Mouse (Mus musculus) G1E (cell line): Measurements from ENCODE around the gene Atf7. TPM values are rescaled to one million over a fixed set of nuclear protein-coding genes. Genes with fewer than 3 reads are reported as not detected.
A peak's percentile ranks its signal among the peaks of the same experiment; 100 is the strongest.

Experiments used
- ATAC-seq: 2 replicates; pipeline ENCODE4 v1.8.0; 2016; ENCODE audit warnings: mild to moderate bottlenecking; ENCODE audit not compliant: insufficient number of reproducible peaks, poor library complexity, low FRiP score, severe bottlenecking; ENCODE audit errors: extremely low read depth
- DNase-seq: peaks from one replicate; pipeline ENCODE4 v3.0.0; 2012; ENCODE audit warnings: low spot score
- H3K27me3 ChIP-seq: 2 replicates; pipeline ENCODE4 v1.6.1; 2012; ENCODE audit warnings: mild to moderate bottlenecking, low read length, inconsistent platforms; ENCODE audit not compliant: insufficient read depth
- H3K36me3 ChIP-seq: replicated peaks from 2 replicates; pipeline ENCODE3; 2012; ENCODE audit warnings: mild to moderate bottlenecking, inconsistent platforms
- H3K4me1 ChIP-seq: 2 replicates; pipeline ENCODE4 v1.6.1; 2012; ENCODE audit warnings: low read depth, low read length, inconsistent platforms, mixed read lengths; ENCODE audit not compliant: insufficient read depth
- H3K4me3 ChIP-seq: 2 replicates; pipeline ENCODE4 v1.5.1; 2012; ENCODE audit warnings: low read depth, mild to moderate bottlenecking, inconsistent platforms, low read length, moderate library complexity, mixed read lengths
- H3K9me3 ChIP-seq: replicated peaks from 2 replicates; pipeline ENCODE4 v1.6.1; 2012; ENCODE audit warnings: inconsistent platforms
- CTCF ChIP-seq: IDR thresholded peaks from 2 replicates; pipeline ENCODE4 v1.5.1; 2012; ENCODE audit warnings: low read depth, low read length, inconsistent platforms, mixed read lengths
- GATA1 ChIP-seq: IDR thresholded peaks from 2 replicates; pipeline ENCODE4 v1.6.1; 2012; ENCODE audit warnings: borderline replicate concordance, low read length, inconsistent platforms, mixed read lengths
- GATA2 ChIP-seq: IDR thresholded peaks from 2 replicates; pipeline ENCODE4 v1.6.1; 2012; ENCODE audit warnings: low read depth, low read length, inconsistent platforms, borderline replicate concordance
- POLR2AphosphoS5 ChIP-seq: IDR thresholded peaks from 2 replicates; pipeline ENCODE4 v1.6.1; 2012; ENCODE audit warnings: low read depth, low read length, inconsistent platforms; ENCODE audit not compliant: insufficient replicate concordance
- TAL1 ChIP-seq: conservative IDR thresholded peaks from 2 replicates; pipeline ENCODE4 v1.6.1; 2012; ENCODE audit warnings: low read depth, low read length, inconsistent platforms, mixed read lengths
- polyA plus RNA-seq: library from polyadenylated mRNA; stranded (reverse); fragments of >175 nt; gene quantifications from 2 replicates; pipeline ENCODE4 v1.2.3, GENCODE M21; 2012
- total RNA-seq, 2 experiments: library from RNA; stranded (forward) in 1 of 2; stranded (reverse) in 1 of 2; fragments of 200-1000 nt in 1 of 2; fragments of >200 nt in 1 of 2; fragmentation: Nextera tagmentation in 1 of 2; gene quantifications; 2 replicates each; pipeline ENCODE4 v1.2.3; 2014 to 2017

Gene Atf7
- total and polyA plus RNA-seq, 3 experiments = 13.6 to 200 (median 29.3) TPM

DNA sequence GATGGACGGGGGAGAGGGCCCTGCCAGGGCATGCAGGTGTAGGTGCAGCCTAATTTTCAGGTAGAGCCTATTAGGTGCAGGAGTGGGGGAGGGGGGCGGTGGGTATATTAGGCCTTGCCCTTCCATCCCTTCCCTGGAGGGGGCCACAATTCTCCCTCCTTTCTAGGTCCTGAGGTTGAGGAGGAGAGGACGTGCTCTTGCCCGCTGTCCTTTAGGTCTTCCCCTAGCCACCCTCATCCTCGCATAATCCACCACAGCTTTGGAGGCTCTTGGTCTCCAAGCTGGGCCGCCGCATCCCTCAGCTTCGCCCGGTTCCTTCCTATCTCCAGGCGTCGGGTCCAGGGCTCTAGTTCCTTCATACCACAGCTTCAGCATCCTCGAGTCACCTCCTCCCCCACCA is 109.0 kb downstream of the Atf7 start:
- no peak for DNase-seq
- Histone ChIP-seq H3K27me3 (peaks cover 25% of the 10 kb centered on the region), H3K9me3 (no peaks in the 10 kb centered on the region), H3K4me3 (peak overlapping the region; percentile 79), H3K4me1 (peaks cover 52% of the 10 kb centered on the region), H3K36me3 (peaks cover 17% of the 10 kb centered on the region)
- no peak for ATAC-seq
- TF ChIP-seq GATA2 (no peak), CTCF (no peak), TAL1 (no peak), POLR2AphosphoS5 (no peak), GATA1 (no peak)

- Histone ChIP-seq H3K4me1 (peaks cover 51% of the 10 kb centered on the region), H3K4me3 (no peak overlapping the region), H3K27me3 (peaks cover 27% of the 10 kb centered on the region), H3K9me3 (no peaks in the 10 kb centered on the region), H3K36me3 (peaks cover 12% of the 10 kb centered on the region)
- ATAC-seq = no peak
- DNase-seq = no peak
- TF ChIP-seq GATA1 = no peak
- TF ChIP-seq TAL1 = no peak
- no peak for TF ChIP-seq GATA2
- no peak for TF ChIP-seq CTCF
- TF ChIP-seq POLR2AphosphoS5 = no peak
Measured at GRCm38 (mm10) chr15:102515791-102516190, 109.5 kb downstream of the Atf7 start.

GRCm38 (mm10) chr15:102515261-102515660 is 110.0 kb downstream of the Atf7 start:
- peaks cover 7% of the 10 kb centered on the region for H3K36me3 ChIP-seq
- no peak for ATAC-seq
- H3K4me3 ChIP-seq = no peak overlapping the region
- H3K27me3 ChIP-seq = peaks cover 33% of the 10 kb centered on the region
- TF ChIP-seq GATA2 = no peak
- TF ChIP-seq CTCF = no peak
- no peak for TF ChIP-seq TAL1
- TF ChIP-seq GATA1 = no peak
- TF ChIP-seq POLR2AphosphoS5 = no peak
- H3K4me1 ChIP-seq = peaks cover 51% of the 10 kb centered on the region
- DNase-seq = no peak
- H3K9me3 ChIP-seq = no peaks in the 10 kb centered on the region

DNA sequence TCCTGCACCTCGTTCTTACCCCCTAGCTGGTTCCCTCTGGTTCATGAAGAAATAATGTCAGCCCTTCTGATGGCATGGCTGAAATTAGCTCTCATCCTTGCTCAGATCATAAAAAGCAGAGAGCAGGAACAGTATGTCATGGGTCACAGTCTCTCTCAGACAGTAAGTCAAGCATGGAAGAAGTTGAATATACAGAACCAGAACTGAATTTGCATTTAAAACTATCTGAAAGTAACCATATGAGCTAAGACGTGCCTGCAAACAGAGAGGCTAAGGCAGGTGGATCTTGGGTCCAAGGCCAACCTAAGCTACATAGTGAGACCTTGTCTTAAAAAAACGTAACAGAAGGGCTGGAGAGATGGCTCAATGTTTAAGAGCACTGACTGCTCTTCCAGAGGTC is 112.3 kb downstream of the Atf7 start:
- Histone ChIP-seq H3K9me3 (no peaks in the 10 kb centered on the region), H3K27me3 (peaks cover 36% of the 10 kb centered on the region), H3K4me1 (peaks cover 43% of the 10 kb centered on the region), H3K4me3 (no peak overlapping the region), H3K36me3 (no peaks in the 10 kb centered on the region)
- ATAC-seq (no peak), DNase-seq (no peak)
- TF ChIP-seq GATA1 (no peak), GATA2 (no peak), TAL1 (no peak), CTCF (no peak), POLR2AphosphoS5 (no peak)

DNA sequence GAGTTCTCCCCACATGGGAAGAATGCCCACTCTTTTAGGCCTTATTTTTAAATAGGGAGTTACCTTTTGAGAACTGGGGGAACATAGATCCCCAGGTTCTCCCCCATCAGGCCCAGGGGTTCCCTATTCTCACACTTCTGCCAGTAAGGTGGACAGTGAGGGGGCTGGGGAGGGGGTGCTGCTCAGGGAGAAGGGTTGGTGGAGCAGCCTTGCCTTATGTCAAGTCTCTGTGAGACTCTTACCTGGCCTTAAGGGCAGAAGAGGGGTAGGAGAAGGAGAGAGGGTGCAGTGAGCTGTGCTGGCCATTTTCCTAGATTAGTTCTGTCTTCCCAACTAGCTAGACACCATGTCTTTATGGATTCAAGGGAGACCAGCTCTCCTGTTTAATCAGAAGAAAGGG is 112.8 kb downstream of the Atf7 start:
- DNase-seq (no peak), ATAC-seq (no peak)
- TF ChIP-seq CTCF (no peak), GATA2 (no peak), GATA1 (no peak), POLR2AphosphoS5 (no peak), TAL1 (no peak)
- Histone ChIP-seq H3K4me1 (peaks cover 41% of the 10 kb centered on the region), H3K4me3 (no peak overlapping the region), H3K9me3 (no peaks in the 10 kb centered on the region), H3K27me3 (peaks cover 36% of the 10 kb centered on the region), H3K36me3 (peaks cover 2% of the 10 kb centered on the region)

DNA sequence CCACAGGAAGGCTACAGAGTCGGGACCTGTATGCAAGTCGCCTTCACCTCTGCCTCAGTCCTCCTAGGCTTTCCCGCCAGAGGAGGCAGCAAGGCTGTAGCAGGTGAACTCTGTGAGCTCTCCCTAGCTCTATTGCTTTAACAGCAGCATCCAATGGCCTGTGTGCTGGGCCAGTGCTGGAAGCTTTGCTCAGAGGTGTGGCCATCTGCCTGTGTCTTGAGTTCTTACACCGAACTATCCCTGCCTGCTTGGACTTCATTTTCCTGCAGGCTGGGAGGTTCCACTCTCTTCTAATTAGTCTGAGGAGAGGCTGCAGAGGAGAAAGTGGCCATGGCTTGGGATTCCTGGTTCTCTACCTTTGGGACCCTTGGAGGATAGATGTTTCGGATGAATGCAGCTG is 113.3 kb downstream of the Atf7 start:
- Histone ChIP-seq H3K27me3 (peaks cover 36% of the 10 kb centered on the region), H3K4me1 (peaks cover 37% of the 10 kb centered on the region), H3K9me3 (no peaks in the 10 kb centered on the region), H3K36me3 (peaks cover 4% of the 10 kb centered on the region), H3K4me3 (no peak overlapping the region)
- ATAC-seq (no peak), DNase-seq (no peak)
- TF ChIP-seq POLR2AphosphoS5 (no peak), TAL1 (no peak), GATA2 (no peak), CTCF (no peak), GATA1 (no peak)
